ENCODE assay signal across 8 mouse cellular contexts in the genomic region with DNA sequence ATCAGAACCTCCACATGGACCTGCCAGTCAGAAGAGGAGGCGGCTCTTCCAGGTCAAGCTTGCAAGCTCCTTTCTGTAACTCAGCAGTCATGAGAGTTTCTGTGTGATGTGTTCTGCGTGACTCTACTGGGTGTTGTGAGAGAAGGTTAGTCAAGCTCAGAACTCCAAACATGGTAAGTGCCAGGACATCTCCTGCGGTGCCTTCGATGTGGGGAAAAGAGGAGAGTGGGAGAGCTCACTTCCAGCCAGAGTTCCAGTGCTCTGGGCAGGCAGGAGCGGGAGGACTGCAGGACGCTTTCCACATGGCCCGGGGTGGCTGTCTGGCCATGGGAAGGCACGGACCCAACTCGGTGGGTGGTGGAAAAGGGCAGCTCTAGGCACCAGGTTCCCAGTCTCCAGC. TPM values are rescaled to one million over a fixed set of nuclear protein-coding genes. Genes with fewer than 3 reads are reported as not detected.
A peak's percentile ranks its signal among the peaks of the same experiment; 100 is the strongest.
DNase-seq lines count a peak whose midpoint lies in the region; ATAC-seq and TF ChIP-seq lines count a peak whose summit lies in the region.
"Not testable (repeated sequence)": the region's sequence is repeated elsewhere in the genome, so short reads cannot be mapped to it uniquely, and the experiment has no call there.

Zfp970 (plus strand) TSS at position 58 of the 400 bp plus-strand sequence.

- H3K4me3 ChIP-seq in cerebellum, adult 2 months (replicated peaks; ENCODE audit: insufficient read depth, low read depth, low read length) = peak within 1 kb of the TSS; percentile 60
- H3K4me3 ChIP-seq in forebrain, embryonic 13.5 days = peak within 1 kb of the TSS; percentile 45
- peak within 1 kb of the TSS; percentile 40 to 49 for H3K4me3 ChIP-seq in heart, embryonic 14.5 days (ENCODE audit: control insufficient read depth in 1 of 2, insufficient read depth in 1 of 2, low read depth in 1 of 2, low read length in 2 of 2)
- peak within 1 kb of the TSS; percentile 25 for H3K4me3 ChIP-seq in limb, embryonic 11.5 days (ENCODE audit: low read depth, low read length)
- peak within 1 kb of the TSS; percentile 23 for H3K4me3 ChIP-seq in midbrain, embryonic 11.5 days (ENCODE audit: low read depth, low read length)
- H3K4me3 ChIP-seq in stomach, postnatal 0 days (ENCODE audit: low read depth, low read length) = peak within 1 kb of the TSS; percentile 29

- H3K4me2 ChIP-seq in forebrain, embryonic 13.5 days = peak within 1 kb of the TSS; percentile 55
- peak within 1 kb of the TSS; percentile 57 for H3K4me2 ChIP-seq in heart, embryonic 14.5 days (ENCODE audit: low read length)
- H3K4me2 ChIP-seq in limb, embryonic 11.5 days (ENCODE audit: low read depth, severe bottlenecking) = peak within 1 kb of the TSS; percentile 24; the same call in 1 of the 2 replicates
- H3K4me2 ChIP-seq in midbrain, embryonic 11.5 days = peak within 1 kb of the TSS; percentile 33
- peak within 1 kb of the TSS; percentile 36 for H3K4me2 ChIP-seq in stomach, postnatal 0 days (replicated peaks; ENCODE audit: low read depth)

- H3K9ac ChIP-seq in forebrain, embryonic 13.5 days = peak within 1 kb of the TSS; percentile 30; the same call in 1 of the 2 replicates
- H3K9ac ChIP-seq in heart, embryonic 14.5 days (ENCODE audit: low read length) = peak within 1 kb of the TSS; percentile 25; the same call in 1 of the 2 replicates
- H3K9ac ChIP-seq in limb, embryonic 11.5 days (ENCODE audit: low read length); midbrain, embryonic 11.5 days (ENCODE audit: low read length); stomach, postnatal 0 days (ENCODE audit: low read length): not testable (repeated sequence)

- H3K27me3 ChIP-seq in cerebellum, adult 2 months (ENCODE audit: control insufficient read depth, insufficient read depth, low read length); forebrain, embryonic 13.5 days; heart, embryonic 14.5 days (ENCODE audit: control insufficient read depth, insufficient read depth, low read length); limb, embryonic 11.5 days (ENCODE audit: control insufficient read depth, insufficient read depth, low read length); midbrain, embryonic 11.5 days (ENCODE audit: control insufficient read depth, insufficient read depth, low read length); stomach, postnatal 0 days (ENCODE audit: control insufficient read depth, insufficient read depth, low read length): not testable (repeated sequence)

- not testable (repeated sequence) for H3K36me3 ChIP-seq in forebrain, embryonic 13.5 days (ENCODE audit: poor library complexity, severe bottlenecking); heart, embryonic 14.5 days (ENCODE audit: control insufficient read depth, insufficient read depth, low read length); limb, embryonic 11.5 days (ENCODE audit: control insufficient read depth, insufficient read depth, low read length); midbrain, embryonic 11.5 days (ENCODE audit: control insufficient read depth, insufficient read depth, low read length); stomach, postnatal 0 days (ENCODE audit: control insufficient read depth, insufficient read depth, low read length)

- WGBS in cerebellum, adult 2 months = 9% methylated on average over 8 of the region's 9 CpGs
- WGBS in forebrain, embryonic 13.5 days = 5% methylated on average over 8 of the region's 9 CpGs
- WGBS in heart, embryonic 14.5 days = 4% methylated on average over 8 of the region's 9 CpGs
- 1% methylated on average over 6 of the region's 9 CpGs for WGBS in limb, embryonic 11.5 days
- WGBS in midbrain, embryonic 11.5 days = 4% methylated on average over 7 of the region's 9 CpGs
- WGBS in stomach, postnatal 0 days = 7% methylated on average over 6 of the region's 9 CpGs

- not testable (repeated sequence) for TF ChIP-seq EP300 in stomach, postnatal 0 days (optimal IDR thresholded peaks at IDR 0.05)

- TF ChIP-seq POLR2A in cerebellum, adult 2 months (IDR thresholded peaks at IDR 0.05; ENCODE audit: borderline replicate concordance, insufficient read depth, low read length) = not testable (repeated sequence)

- ATAC-seq in forebrain, embryonic 13.5 days; heart, embryonic 14.5 days (ENCODE audit: insufficient number of reproducible peaks, insufficient read depth, low FRiP score, low read depth); limb, embryonic 11.5 days (ENCODE audit: insufficient number of reproducible peaks, low FRiP score, low TSS enrichment, low read depth); midbrain, embryonic 11.5 days (ENCODE audit: low FRiP score); stomach, postnatal 0 days (ENCODE audit: low FRiP score, low TSS enrichment): not testable (repeated sequence)

- DNase-seq in MEL-GATA-1-ER (ENCODE audit: extremely low read depth, low read depth) = peak; percentile 2
- DNase-seq in cerebellum, adult 2 months = peak; percentile 19 to 51
- peak; percentile 33 to 46 for DNase-seq in kidney, adult 8-10 months
- peak; percentile 21 for DNase-seq in limb, embryonic 11.5 days (ENCODE audit: low spot score)
- DNase-seq in midbrain, embryonic 11.5 days (ENCODE audit: low spot score, missing footprints) = peak; percentile 82
- DNase-seq in stomach, postnatal 0 days (ENCODE audit: low spot score) = peak; percentile 13

- not testable (repeated sequence) for H3K27ac ChIP-seq in cerebellum, adult 2 months (ENCODE audit: insufficient read depth, low read length); forebrain, embryonic 13.5 days; heart, embryonic 14.5 days (replicated peaks in 1 of 2; ENCODE audit: control insufficient read depth in 1 of 2, insufficient read depth in 1 of 2, low read depth in 2 of 2, low read length in 2 of 2); limb, embryonic 11.5 days (replicated peaks; ENCODE audit: low read depth, low read length); midbrain, embryonic 11.5 days (ENCODE audit: low read depth, low read length); stomach, postnatal 0 days (replicated peaks)

- not testable (repeated sequence) for TF ChIP-seq CTCF in cerebellum, adult 2 months (IDR thresholded peaks at IDR 0.05; ENCODE audit: borderline replicate concordance, insufficient read depth, low read depth, low read length); stomach, postnatal 0 days (IDR thresholded peaks at IDR 0.05; ENCODE audit: low read depth)

- H3K9me3 ChIP-seq in forebrain, embryonic 13.5 days (replicated peaks); heart, embryonic 14.5 days (ENCODE audit: control insufficient read depth, low read length); limb, embryonic 11.5 days (ENCODE audit: control insufficient read depth, low read length); midbrain, embryonic 11.5 days (ENCODE audit: control insufficient read depth, low read length); stomach, postnatal 0 days (ENCODE audit: control insufficient read depth, low read length): not testable (repeated sequence)

- H3K4me1 ChIP-seq in cerebellum, adult 2 months (ENCODE audit: control insufficient read depth, insufficient read depth, low read length); forebrain, embryonic 13.5 days; heart, embryonic 14.5 days (ENCODE audit: control insufficient read depth in 2 of 2, insufficient read depth in 2 of 2, low read length in 2 of 2); limb, embryonic 11.5 days (ENCODE audit: control insufficient read depth, insufficient read depth, low read length); midbrain, embryonic 11.5 days (ENCODE audit: control insufficient read depth, insufficient read depth, low read length); stomach, postnatal 0 days (replicated peaks; ENCODE audit: control insufficient read depth, insufficient read depth): not testable (repeated sequence)

RNA-seq across cellular contexts. Expression of gene Zfp970, which starts in this region (rescaled TPM):
- polyA plus RNA-seq in cerebellum, adult 2 months (2012; rRNA removed) = 24.7 and 29.0 TPM in 2 replicates
- polyA plus RNA-seq in forebrain, embryonic 13.5 days (2015; fragmentation: Nextera tagmentation; extraction: Ambion mirVana) = 7.8 and 10.1 TPM in 2 replicates
- 13.6 and 15.0 TPM in 2 replicates for polyA plus RNA-seq in heart, embryonic 14.5 days (2014; fragmentation: Nextera tagmentation; extraction: Ambion mirVana)
- polyA plus RNA-seq in limb, embryonic 11.5 days (2014; fragmentation: Nextera tagmentation; extraction: Ambion mirVana) = 11.1 and 12.9 TPM in 2 replicates
- 12.2 and 12.5 TPM in 2 replicates for polyA plus RNA-seq in midbrain, embryonic 11.5 days (2014; fragmentation: Nextera tagmentation; extraction: Ambion mirVana)
- polyA plus RNA-seq in stomach, postnatal 0 days (2015; fragmentation: Nextera tagmentation; extraction: Ambion mirVana) = 5.9 and 6.3 TPM in 2 replicates

Comparison
In these comparisons a context has a peak if more than half of its experiments do, and no peak if none do; other contexts are left out.
1. DNase-seq: peak in every context shown above with its lines; median percentile 82 in midbrain, embryonic 11.5 days; 40 in kidney, adult 8-10 months; 35 in cerebellum, adult 2 months; 21 in limb, embryonic 11.5 days; 13 in stomach, postnatal 0 days; 2 in MEL-GATA-1-ER.